Mouse (Mus musculus) lung, adult 2 months (tissue): ENCODE data around the gene Tom1l2. TPM values are rescaled to one million over a fixed set of nuclear protein-coding genes. Genes with fewer than 3 reads are reported as not detected.

Experiments used
- DNase-seq: peaks from one replicate; pipeline ENCODE4 v3.0.0; 2022
- H3K4me1 ChIP-seq: fragments of 200-500 bp; 2 replicates; pipeline ENCODE4 v1.6.1; 2011; ENCODE audit warnings: low read length; ENCODE audit not compliant: control insufficient read depth, insufficient read depth
- H3K4me3 ChIP-seq: fragments of 200-500 bp; replicated peaks from 2 replicates; pipeline ENCODE3; 2011; ENCODE audit warnings: low read depth, mild to moderate bottlenecking, control low read depth, low read length; ENCODE audit errors: extremely low read depth
- CTCF ChIP-seq: fragments of 200-500 bp; IDR thresholded peaks from 2 replicates; pipeline ENCODE4 v1.5.1; 2011; ENCODE audit warnings: mild to moderate bottlenecking, low read length, control low read depth; ENCODE audit not compliant: insufficient read depth
- POLR2A ChIP-seq: fragments of 200-500 bp; IDR thresholded peaks from 2 replicates; pipeline ENCODE4 v1.6.1; 2011; ENCODE audit warnings: low read depth, mild to moderate bottlenecking, control low read depth, low read length, borderline replicate concordance; ENCODE audit errors: extremely low read depth
- WGBS: fragments of 180-500 bp; shearing (Covaris S2); methylation state at CpG from one replicate; pipeline ENCODE4 v1.1.7; 2018; 5-methylcytosine and 5-hydroxymethylcytosine counted together
- polyA plus RNA-seq: library from polyadenylated mRNA; depleted of rRNA; stranded (reverse); fragments of >200 nt; gene quantifications from 2 replicates; pipeline ENCODE4 v1.2.3, GENCODE M21; 2012

Gene Tom1l2
- polyA plus RNA-seq, 1 experiment, result 99.3 TPM

- H3K4me1 ChIP-seq, result peaks cover 11% of the 10 kb centered on the region
- TF ChIP-seq POLR2A (no peak), CTCF (no peak)
- 8% methylated on average over 11 of the region's 11 CpGs for WGBS
- peak overlapping the region; percentile 81 for H3K4me3 ChIP-seq
- DNase-seq, result peak; percentile 25
Observed at GRCm38 (mm10) chr11:60351925-60352371, 757 bp downstream of the Tom1l2 start.

DNA sequence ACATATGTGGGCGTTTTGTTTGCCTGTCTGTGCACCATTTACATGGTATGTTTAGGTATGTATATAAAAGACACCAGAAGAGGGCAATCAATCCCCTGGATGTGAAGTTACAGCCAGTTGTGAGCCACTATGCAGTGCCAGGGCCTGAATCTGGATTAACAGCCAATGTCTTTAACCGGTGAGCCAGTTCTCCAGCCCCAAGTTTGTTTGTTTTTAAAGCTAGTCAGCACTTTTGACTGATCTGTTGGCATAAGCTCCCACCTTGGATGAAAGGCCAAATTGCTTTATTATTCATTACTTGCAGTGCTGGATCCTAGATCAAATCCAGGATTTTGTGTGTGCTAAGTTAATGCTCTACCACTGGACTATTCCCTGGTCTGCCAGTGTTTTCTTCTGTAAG, 1.3 kb downstream of the Tom1l2 start:
- no peak for DNase-seq
- TF ChIP-seq POLR2A, result no peak
- TF ChIP-seq CTCF, result no peak
- WGBS, result 34% methylated on average over 2 of the region's 2 CpGs

GRCm38 (mm10) chr11:60346537-60346936, 6.2 kb downstream of the Tom1l2 start:
- Histone ChIP-seq H3K4me3 (no peak overlapping the region), H3K4me1 (peaks cover 11% of the 10 kb centered on the region)
- DNase-seq, result peak; percentile 35
- WGBS, result 13% methylated on average over 4 of the region's 4 CpGs
- TF ChIP-seq CTCF (no peak), POLR2A (no peak)

More for the DNA sequence above, 1.3 kb downstream of the Tom1l2 start:
- peaks cover 14% of the 10 kb centered on the region for H3K4me1 ChIP-seq
- H3K4me3 ChIP-seq, result no peak overlapping the region

GRCm38 (mm10) chr11:60345868-60346267, 6.8 kb downstream of the Tom1l2 start:
- peaks cover 8% of the 10 kb centered on the region for H3K4me1 ChIP-seq
- no peak for TF ChIP-seq CTCF
- no peak for TF ChIP-seq POLR2A
- no peak for DNase-seq

GRCm38 (mm10) chr11:60339361-60339760, 13.3 kb downstream of the Tom1l2 start:
- H3K4me3 ChIP-seq, result no peak overlapping the region
- DNase-seq, result no peak
- 76% methylated on average over 12 of the region's 12 CpGs for WGBS
- H3K4me1 ChIP-seq, result peaks cover 4% of the 10 kb centered on the region; the same call in 1 of the 2 replicates
- TF ChIP-seq POLR2A (no peak), CTCF (no peak)

More at GRCm38 (mm10) chr11:60345868-60346267, 6.8 kb downstream of the Tom1l2 start:
- no peak overlapping the region for H3K4me3 ChIP-seq
- 84% methylated on average over 4 of the region's 4 CpGs for WGBS

DNA sequence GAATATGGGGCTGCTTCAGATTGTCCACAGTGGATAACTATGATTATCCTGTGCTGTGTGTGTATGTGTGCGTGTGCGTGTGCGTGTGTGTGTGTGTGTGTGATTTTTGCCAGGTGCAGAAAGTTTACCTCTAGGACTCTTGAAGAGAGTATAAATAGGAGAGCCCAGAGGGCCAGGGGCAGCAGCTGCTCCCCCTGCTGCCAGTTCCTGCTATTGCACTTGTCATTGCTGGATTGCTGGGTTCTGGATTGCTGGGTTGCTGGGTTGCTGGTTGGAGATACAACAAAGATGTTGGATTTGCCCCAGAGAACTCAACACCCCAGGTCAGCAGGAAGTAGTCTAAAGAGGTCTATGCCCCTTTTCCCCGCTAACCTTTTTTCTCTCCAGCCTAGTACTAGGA, 14.4 kb downstream of the Tom1l2 start:
- Histone ChIP-seq H3K4me1 (peaks cover 4% of the 10 kb centered on the region; the same call in 1 of the 2 replicates), H3K4me3 (no peak overlapping the region)
- TF ChIP-seq POLR2A, result no peak
- peak; percentile 77 for TF ChIP-seq CTCF
- peak; percentile 68 for DNase-seq
- WGBS, result 72% methylated on average over 4 of the region's 4 CpGs

DNA sequence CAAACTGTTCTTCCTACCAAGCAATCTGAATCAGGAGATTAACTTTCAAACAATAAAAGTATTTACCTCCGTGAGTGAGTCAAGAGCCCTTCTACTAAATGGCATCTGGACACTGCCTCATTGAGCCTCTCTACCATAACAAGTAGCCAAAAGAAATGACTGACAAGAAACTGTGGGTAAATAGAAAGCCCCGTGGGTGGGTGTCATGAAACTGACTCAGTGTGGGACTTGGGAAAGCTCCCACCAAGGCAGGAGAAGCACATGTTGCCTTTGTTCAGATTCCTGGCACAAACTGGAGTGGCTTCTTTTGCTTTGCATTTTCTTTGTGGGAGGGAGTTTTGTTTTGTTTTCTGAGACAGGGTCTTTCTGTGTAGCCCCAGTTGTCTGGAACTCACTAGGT, 16.9 kb downstream of the Tom1l2 start:
- WGBS, result 54% methylated on average over 2 of the region's 2 CpGs
- no peak for TF ChIP-seq POLR2A
- TF ChIP-seq CTCF, result no peak
- no peak for DNase-seq
- Histone ChIP-seq H3K4me3 (no peak overlapping the region), H3K4me1 (peaks cover 4% of the 10 kb centered on the region; the same call in 1 of the 2 replicates)

DNA sequence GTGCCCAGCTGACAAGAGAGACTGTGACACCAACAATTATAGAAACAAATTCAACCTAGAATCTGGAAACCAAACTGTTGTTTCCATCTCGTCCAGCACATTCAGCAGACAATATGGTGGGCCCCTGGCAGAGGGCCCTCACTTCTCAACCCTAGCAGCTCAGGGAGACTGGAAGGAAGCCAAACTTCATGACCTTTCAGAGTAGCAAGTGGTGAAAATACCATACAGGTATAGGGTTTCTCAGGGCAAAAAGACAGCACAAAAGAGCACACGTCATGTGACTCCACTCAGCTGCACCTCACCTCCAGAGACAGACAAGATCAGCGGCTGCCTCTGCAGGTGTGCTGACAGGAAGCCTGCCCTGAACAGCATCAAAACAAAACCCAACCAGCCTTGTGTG, 18.6 kb downstream of the Tom1l2 start:
- TF ChIP-seq POLR2A (no peak), CTCF (no peak)
- no peak overlapping the region for H3K4me3 ChIP-seq
- peaks cover 4% of the 10 kb centered on the region; the same call in 1 of the 2 replicates for H3K4me1 ChIP-seq
- DNase-seq, result no peak
- 59% methylated on average over 3 of the region's 3 CpGs for WGBS

DNA sequence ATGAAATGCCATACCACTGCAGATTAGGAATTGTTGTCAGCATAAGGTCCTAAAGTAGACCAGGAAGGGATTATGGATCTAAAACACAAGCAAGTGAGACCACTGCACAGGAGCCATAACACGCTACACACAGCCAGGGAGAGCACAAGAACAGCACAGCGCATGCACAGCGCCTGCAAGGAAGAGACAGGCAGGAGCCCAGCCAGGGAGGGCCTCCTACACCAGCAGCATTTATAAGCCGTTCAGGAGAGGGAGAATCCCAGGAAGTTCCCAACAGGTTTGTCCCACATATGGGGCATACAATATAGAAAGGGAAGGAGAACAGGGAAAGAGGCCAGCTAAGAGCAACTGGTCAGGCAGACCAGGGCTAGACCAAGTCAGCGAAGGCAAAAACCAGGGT, 19.2 kb downstream of the Tom1l2 start:
- DNase-seq, result no peak
- Histone ChIP-seq H3K4me1 (peaks cover 4% of the 10 kb centered on the region; the same call in 1 of the 2 replicates), H3K4me3 (no peak overlapping the region)
- WGBS, result 72% methylated on average over 5 of the region's 5 CpGs
- TF ChIP-seq POLR2A, result no peak
- no peak for TF ChIP-seq CTCF

- Histone ChIP-seq H3K4me1 (no peaks in the 10 kb centered on the region), H3K4me3 (no peak overlapping the region)
- TF ChIP-seq POLR2A (no peak), CTCF (no peak)
- 72% methylated on average over 4 of the region's 4 CpGs for WGBS
- no peak for DNase-seq
Observed at GRCm38 (mm10) chr11:60330551-60330950, 22.2 kb downstream of the Tom1l2 start.

GRCm38 (mm10) chr11:60323731-60324130, 29.0 kb downstream of the Tom1l2 start:
- Histone ChIP-seq H3K4me3 (no peak overlapping the region), H3K4me1 (no peaks in the 10 kb centered on the region)
- DNase-seq, result no peak
- TF ChIP-seq POLR2A (no peak), CTCF (no peak)
